Mouse (Mus musculus) kidney, embryonic 16.5 days (tissue): ENCODE data around the gene Ccr9. TPM values are rescaled to one million over a fixed set of nuclear protein-coding genes. Genes with fewer than 3 reads are reported as not detected.
"Not testable (repeated sequence)": the region's sequence is repeated elsewhere in the genome, so short reads cannot be mapped to it uniquely, and the experiment has no call there.

Experiments
- ATAC-seq: fragments of 200-750 bp; cut with Nextera tagmentation; 2 replicates; pipeline ENCODE4 v1.8.0; 2017; ENCODE audit warnings: moderate TSS enrichment; ENCODE audit not compliant: low FRiP score, low TSS enrichment
- H3K27ac ChIP-seq: fragments of 300-500 bp; sonication (generic); 2 replicates; pipeline ENCODE4 v1.5.1; 2014; ENCODE audit warnings: low read length
- H3K27me3 ChIP-seq: fragments of 300-500 bp; sonication (generic); 2 replicates; pipeline ENCODE4 v1.6.1; 2014; ENCODE audit warnings: low read length, control low read depth, mixed read lengths; ENCODE audit not compliant: insufficient read depth
- H3K36me3 ChIP-seq: fragments of 300-500 bp; sonication (generic); 2 replicates; pipeline ENCODE4 v1.6.1; 2014; ENCODE audit warnings: low read length, control low read depth, mixed read lengths; ENCODE audit not compliant: insufficient read depth
- H3K4me1 ChIP-seq: fragments of 300-500 bp; sonication (generic); 2 replicates; pipeline ENCODE4 v1.6.1; 2014; ENCODE audit warnings: low read length, control low read depth, mixed read lengths; ENCODE audit not compliant: insufficient read depth
- H3K4me2 ChIP-seq: fragments of 300-500 bp; sonication (generic); replicated peaks from 2 replicates; pipeline ENCODE4 v1.6.1; 2014; ENCODE audit warnings: low read depth, low read length
- H3K4me3 ChIP-seq: fragments of 300-500 bp; sonication (generic); 2 replicates; pipeline ENCODE4 v1.5.1; 2014; ENCODE audit warnings: mild to moderate bottlenecking, low read length
- H3K9ac ChIP-seq: fragments of 300-500 bp; sonication (generic); replicated peaks from 2 replicates; pipeline ENCODE4 v1.6.1; 2014; ENCODE audit warnings: low read length
- H3K9me3 ChIP-seq: fragments of 300-500 bp; sonication (generic); 2 replicates; pipeline ENCODE4 v1.6.1; 2016; ENCODE audit warnings: low read length, control low read depth
- WGBS: fragments of 180-500 bp; shearing (Covaris S2); extraction: QIAGEN DNeasy Blood & Tissue Kit; methylation state at CpG from one replicate; pipeline ENCODE4 v1.1.7; 2014; 5-methylcytosine and 5-hydroxymethylcytosine counted together
- polyA plus RNA-seq: library from polyadenylated mRNA; unstranded; fragments of >200 nt; fragmentation: Nextera tagmentation; extraction: Ambion mirVana; gene quantifications from 2 replicates; pipeline ENCODE4 v1.2.1, GENCODE M21; 2015

Ccr9 gene
- polyA plus RNA-seq, 1 experiment from 2014 or later: 0.16 TPM

DNA sequence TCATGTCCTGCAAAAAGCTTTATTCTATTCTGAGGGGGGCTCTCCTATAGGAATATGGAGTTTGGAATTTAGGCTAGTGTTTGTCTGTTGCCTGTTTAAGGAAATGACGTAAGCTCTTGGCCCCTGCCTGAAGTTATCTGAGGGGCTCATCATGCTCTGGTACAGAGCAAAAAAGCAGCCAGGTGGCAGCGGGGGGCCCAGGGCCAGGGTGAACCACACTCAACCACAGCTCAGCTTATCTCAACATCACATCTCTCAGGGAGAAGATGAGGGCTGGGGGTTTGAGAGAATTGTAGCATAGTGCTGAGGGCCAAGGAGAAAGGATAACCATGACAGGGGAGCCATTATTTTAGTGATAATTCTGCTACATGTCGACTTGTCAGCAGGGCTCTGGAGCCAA is 78.5 kb downstream of the Ccr9 start:
- Histone ChIP-seq H3K9ac (no peak overlapping the region), H3K36me3 (no peaks in the 10 kb centered on the region), H3K4me3 (no peak overlapping the region), H3K27ac (no peak overlapping the region), H3K4me2 (no peak overlapping the region), H3K9me3 (no peaks in the 10 kb centered on the region), H3K4me1 (no peaks in the 10 kb centered on the region), H3K27me3 (no peaks in the 10 kb centered on the region)
- 74% methylated on average over 3 of the region's 3 CpGs for WGBS
- no peak for ATAC-seq

DNA sequence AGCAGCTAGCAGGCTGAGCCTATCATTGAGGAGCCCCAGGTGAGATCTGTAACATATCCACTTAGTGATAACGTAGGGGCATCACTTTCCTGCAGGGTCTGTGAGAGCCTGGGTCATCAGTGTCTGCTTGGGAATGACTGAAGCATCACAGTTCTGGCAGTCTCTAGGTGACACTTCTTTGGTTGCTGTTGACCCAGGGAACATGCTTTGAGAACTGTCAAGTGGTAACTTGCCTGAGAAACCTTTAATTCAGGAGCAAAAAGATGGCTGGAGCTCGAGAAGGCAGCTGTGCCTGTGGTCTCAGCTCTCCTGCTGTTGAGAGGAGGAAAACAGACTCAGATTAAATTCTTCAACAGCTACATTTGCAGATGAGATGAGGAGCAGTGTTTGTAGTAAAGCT is 79.1 kb downstream of the Ccr9 start:
- Histone ChIP-seq H3K9ac (no peak overlapping the region), H3K27ac (no peak overlapping the region), H3K36me3 (no peaks in the 10 kb centered on the region), H3K9me3 (no peaks in the 10 kb centered on the region), H3K4me2 (no peak overlapping the region), H3K4me3 (no peak overlapping the region), H3K27me3 (no peaks in the 10 kb centered on the region), H3K4me1 (no peaks in the 10 kb centered on the region)
- 55% methylated on average over 2 of the region's 2 CpGs for WGBS
- no peak for ATAC-seq

DNA sequence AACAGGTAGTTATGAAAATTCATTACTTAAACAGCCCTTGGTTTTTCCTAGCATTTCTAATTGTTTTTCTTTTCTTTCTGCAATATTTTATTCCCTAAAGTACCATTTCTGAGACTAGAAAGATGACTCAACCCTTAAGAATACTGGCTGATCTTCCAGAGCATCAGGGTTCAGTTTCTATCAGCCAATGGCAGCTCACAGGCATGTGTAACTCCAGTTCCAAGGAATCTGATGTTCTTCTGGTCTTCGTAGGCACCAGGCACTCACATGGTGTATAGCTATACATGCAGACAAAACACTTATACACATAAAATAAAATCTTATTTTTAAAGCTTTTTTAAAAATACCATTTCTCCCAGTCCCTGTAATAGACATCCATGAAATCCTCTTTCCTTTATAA is 79.9 kb downstream of the Ccr9 start:
- no peaks in the 10 kb centered on the region for H3K9me3 ChIP-seq
- H3K4me2 ChIP-seq: no peak overlapping the region
- H3K4me1 ChIP-seq: no peaks in the 10 kb centered on the region
- no peak overlapping the region for H3K27ac ChIP-seq
- H3K36me3 ChIP-seq: no peaks in the 10 kb centered on the region
- no peak for ATAC-seq
- H3K9ac ChIP-seq: no peak overlapping the region
- WGBS: 77% methylated on average over 1 of the region's 1 CpGs
- no peak overlapping the region for H3K4me3 ChIP-seq
- no peaks in the 10 kb centered on the region for H3K27me3 ChIP-seq

DNA sequence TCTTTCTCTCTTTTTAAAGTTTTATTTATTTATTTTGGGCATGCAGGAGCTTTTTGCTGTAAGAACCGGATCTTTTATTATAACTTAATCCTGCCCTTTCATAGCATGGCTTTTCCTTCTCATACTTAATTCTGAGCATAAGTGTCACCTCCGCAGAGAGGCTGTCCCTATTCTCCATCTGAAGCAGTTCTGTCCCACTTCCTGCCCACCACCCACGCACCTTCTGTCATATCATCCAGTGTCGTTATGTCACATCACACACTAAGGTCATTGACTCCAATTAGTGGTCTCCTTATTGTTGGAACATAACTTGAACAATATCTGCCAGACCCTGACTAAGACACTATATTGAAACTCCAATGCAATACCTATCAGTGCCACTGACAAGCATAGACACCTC is 80.4 kb downstream of the Ccr9 start:
- no peaks in the 10 kb centered on the region for H3K9me3 ChIP-seq
- WGBS: 71% methylated on average over 4 of the region's 4 CpGs
- H3K36me3 ChIP-seq: no peaks in the 10 kb centered on the region
- no peak overlapping the region for H3K27ac ChIP-seq
- H3K4me1 ChIP-seq: no peaks in the 10 kb centered on the region
- H3K9ac ChIP-seq: no peak overlapping the region
- H3K4me3 ChIP-seq: no peak overlapping the region
- no peak for ATAC-seq
- no peaks in the 10 kb centered on the region for H3K27me3 ChIP-seq
- no peak overlapping the region for H3K4me2 ChIP-seq

DNA sequence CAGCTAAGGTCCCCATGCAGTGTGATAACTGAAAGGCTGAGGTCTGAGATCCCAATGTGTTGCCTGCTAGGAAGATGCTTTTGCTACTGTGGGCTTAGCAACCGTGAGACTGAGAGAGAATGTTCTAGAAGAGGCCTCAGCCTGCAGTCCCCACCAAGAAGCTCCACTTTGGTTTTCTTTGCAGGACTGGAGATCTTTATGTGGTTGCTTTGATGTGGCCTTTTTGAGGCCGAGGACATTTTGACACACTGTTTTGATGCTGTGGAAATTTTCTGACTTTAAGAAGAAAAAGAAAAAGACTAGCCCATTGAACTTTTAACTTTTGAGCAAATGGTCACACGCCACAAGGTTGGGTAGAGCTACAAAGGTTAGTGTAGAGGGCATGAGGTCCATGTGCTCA is 82.6 kb downstream of the Ccr9 start:
- Histone ChIP-seq H3K4me1 (no peaks in the 10 kb centered on the region), H3K27ac (no peak overlapping the region), H3K4me3 (no peak overlapping the region), H3K36me3 (no peaks in the 10 kb centered on the region), H3K27me3 (no peaks in the 10 kb centered on the region), H3K9me3 (no peaks in the 10 kb centered on the region), H3K4me2 (no peak overlapping the region), H3K9ac (no peak overlapping the region)
- ATAC-seq: no peak
- WGBS: 79% methylated on average over 3 of the region's 3 CpGs

DNA sequence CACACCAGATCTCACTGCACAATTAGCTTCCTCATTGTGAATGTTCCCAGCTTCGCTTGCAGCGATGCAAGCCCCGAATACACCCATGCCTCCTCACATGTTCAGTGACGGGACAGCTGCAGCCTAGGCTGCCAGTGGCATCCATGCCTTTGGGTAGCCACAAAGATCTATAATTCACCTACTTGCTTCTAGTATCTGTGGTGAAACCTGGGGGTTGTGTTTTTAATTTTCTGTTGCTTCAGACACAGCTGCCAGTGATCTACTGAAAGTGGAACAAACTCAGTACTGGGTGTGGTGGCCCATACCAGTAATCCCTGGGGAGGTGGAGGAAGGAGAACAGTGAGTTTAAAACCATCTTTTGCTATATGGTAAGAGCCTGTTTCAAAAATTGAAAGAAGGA is 84.6 kb downstream of the Ccr9 start:
- Histone ChIP-seq H3K36me3 (no peaks in the 10 kb centered on the region), H3K4me1 (no peaks in the 10 kb centered on the region), H3K27me3 (no peaks in the 10 kb centered on the region), H3K4me2 (no peak overlapping the region), H3K9me3 (no peaks in the 10 kb centered on the region), H3K4me3 (no peak overlapping the region), H3K9ac (no peak overlapping the region), H3K27ac (no peak overlapping the region)
- ATAC-seq: no peak
- WGBS: 88% methylated on average over 4 of the region's 4 CpGs

DNA sequence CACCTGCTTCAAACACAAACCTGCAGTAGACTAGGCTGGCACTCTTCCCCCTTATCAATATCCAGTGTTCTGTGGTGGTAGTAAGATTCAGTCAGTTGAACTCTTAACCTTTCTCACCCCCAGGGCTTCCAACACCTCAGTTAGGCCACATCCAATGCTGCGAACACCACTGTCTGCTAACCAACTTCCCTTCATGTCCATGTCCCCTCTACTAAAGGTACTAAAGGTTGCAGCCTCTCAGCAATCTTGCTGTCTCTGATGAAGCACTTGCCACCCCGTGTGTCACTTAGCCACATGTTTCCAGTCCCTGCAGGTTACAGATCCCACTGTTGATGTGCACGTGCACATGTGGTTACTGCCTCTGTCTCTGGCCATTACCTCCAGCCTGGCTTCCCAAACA is 85.5 kb downstream of the Ccr9 start:
- Histone ChIP-seq H3K4me3 (no peak overlapping the region), H3K9me3 (no peaks in the 10 kb centered on the region), H3K4me1 (no peaks in the 10 kb centered on the region), H3K9ac (no peak overlapping the region), H3K36me3 (no peaks in the 10 kb centered on the region), H3K27me3 (no peaks in the 10 kb centered on the region), H3K27ac (no peak overlapping the region), H3K4me2 (no peak overlapping the region)
- 81% methylated on average over 3 of the region's 3 CpGs for WGBS
- ATAC-seq: no peak

DNA sequence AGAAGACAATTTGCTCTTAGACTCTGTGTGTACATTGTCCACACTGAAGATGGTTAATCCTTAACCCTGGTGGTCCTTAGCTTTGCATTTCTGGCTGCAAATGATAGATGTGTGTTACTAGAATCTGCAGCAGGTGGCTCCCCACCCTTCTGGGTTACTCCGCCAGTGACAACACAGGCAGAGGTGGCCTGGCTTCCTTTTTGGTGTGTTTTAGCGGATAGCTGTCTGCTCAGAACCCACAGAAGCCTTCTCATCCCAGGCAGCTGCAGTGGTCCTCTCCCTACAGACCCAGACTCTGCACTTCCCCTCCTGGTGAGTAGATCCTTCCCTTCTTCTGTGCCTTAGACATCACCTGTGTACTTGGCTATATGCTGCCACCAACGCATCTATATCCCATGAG is 88.8 kb downstream of the Ccr9 start:
- H3K36me3 ChIP-seq: no peaks in the 10 kb centered on the region
- WGBS: 95% methylated on average over 3 of the region's 3 CpGs
- no peak for ATAC-seq
- no peaks in the 10 kb centered on the region for H3K9me3 ChIP-seq
- H3K27me3 ChIP-seq: no peaks in the 10 kb centered on the region
- no peak overlapping the region for H3K4me2 ChIP-seq
- no peaks in the 10 kb centered on the region for H3K4me1 ChIP-seq
- no peak overlapping the region for H3K9ac ChIP-seq
- no peak overlapping the region for H3K27ac ChIP-seq
- H3K4me3 ChIP-seq: no peak overlapping the region

DNA sequence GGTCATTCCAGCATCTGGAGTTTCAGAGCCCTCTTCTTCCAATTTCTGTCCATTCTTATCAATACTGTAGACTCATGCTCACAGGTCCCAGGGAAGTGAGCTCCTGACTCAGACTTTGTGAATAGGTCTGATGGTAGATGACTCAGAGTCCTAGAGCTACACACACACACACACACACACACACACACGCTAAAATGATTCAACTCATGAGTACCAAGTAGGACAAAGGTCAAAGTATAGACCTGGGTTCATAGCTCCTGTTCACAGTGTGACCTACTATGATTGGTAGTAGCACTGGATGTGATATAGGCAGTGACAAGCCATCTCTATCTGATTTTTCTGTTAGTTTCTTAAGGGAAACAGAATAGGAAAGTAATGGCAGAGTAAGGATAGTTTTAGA is 90.2 kb downstream of the Ccr9 start:
- H3K4me1 ChIP-seq: no peaks in the 10 kb centered on the region
- H3K36me3 ChIP-seq: no peaks in the 10 kb centered on the region
- no peaks in the 10 kb centered on the region for H3K27me3 ChIP-seq
- 88% methylated on average over 1 of the region's 1 CpGs for WGBS
- no peaks in the 10 kb centered on the region for H3K9me3 ChIP-seq
- H3K9ac ChIP-seq: no peak overlapping the region
- H3K4me2 ChIP-seq: no peak overlapping the region
- no peak overlapping the region for H3K4me3 ChIP-seq
- no peak overlapping the region for H3K27ac ChIP-seq
- no peak for ATAC-seq

DNA sequence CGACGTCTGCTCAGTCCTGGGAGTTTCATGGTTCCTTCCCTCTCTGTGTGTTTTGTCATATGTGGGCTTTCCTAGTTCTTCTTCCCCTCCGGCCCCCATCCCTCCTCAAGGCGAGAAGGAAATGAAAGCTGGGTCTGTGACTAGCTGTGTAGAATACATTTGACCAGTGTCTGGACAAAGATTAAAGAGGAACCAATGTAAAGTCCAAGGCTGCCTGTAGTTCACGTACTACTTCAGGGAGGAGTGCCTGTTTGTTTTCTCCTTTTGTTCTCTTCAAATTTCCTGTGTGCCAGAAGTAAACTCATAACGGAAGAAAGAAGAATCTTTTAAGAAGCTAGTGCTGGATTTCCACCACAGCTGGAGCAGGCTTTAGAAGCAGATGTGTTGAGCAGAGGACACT is 91.3 kb downstream of the Ccr9 start:
- no peak overlapping the region for H3K4me3 ChIP-seq
- no peaks in the 10 kb centered on the region for H3K9me3 ChIP-seq
- H3K4me2 ChIP-seq: no peak overlapping the region
- ATAC-seq: no peak
- H3K27ac ChIP-seq: no peak overlapping the region
- no peak overlapping the region for H3K9ac ChIP-seq
- WGBS: 46% methylated on average over 6 of the region's 6 CpGs
- H3K4me1 ChIP-seq: no peaks in the 10 kb centered on the region
- no peaks in the 10 kb centered on the region for H3K36me3 ChIP-seq
- no peaks in the 10 kb centered on the region for H3K27me3 ChIP-seq

DNA sequence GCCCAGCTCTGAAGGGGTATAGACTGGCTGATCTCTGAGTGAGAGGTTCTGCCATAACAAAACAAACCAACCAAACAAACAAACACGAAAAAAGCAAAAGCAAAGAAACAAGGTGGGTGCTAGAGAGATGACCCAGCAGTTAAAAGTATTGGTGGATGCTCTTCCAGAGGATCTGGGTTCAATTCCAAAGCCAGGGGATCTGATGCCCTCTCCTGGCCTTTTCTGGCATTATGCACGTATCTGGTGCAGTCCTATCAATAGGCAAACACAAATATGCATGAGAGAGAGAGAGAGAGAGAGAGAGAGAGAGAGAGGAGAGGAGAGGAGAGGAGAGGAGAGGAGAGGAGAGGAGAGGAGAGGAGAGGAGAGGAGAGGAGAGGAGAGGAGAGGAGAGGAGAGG is 95.1 kb downstream of the Ccr9 start:
- not testable (repeated sequence) for H3K4me1 ChIP-seq, H3K4me2 ChIP-seq, H3K27me3 ChIP-seq, ATAC-seq, H3K9me3 ChIP-seq, H3K9ac ChIP-seq, H3K36me3 ChIP-seq, H3K27ac ChIP-seq, H3K4me3 ChIP-seq
- WGBS: 34% methylated on average over 2 of the region's 2 CpGs
